Mouse (Mus musculus): ENCODE measurements around the gene Gatb. TPM values are rescaled to one million over a fixed set of nuclear protein-coding genes. Genes with fewer than 3 reads are reported as not detected.
"Not testable (repeated sequence)": the region's sequence is repeated elsewhere in the genome, so short reads cannot be mapped to it uniquely, and the experiment has no call there.

The Gatb gene
- total RNA-seq (2021): 10 to 100 TPM; 13.6 to 13.8 TPM
- long read RNA-seq, experiment 1, transcript Gatb-204 (13 exons, 3,469 nt): major isoform, 34 of 35 reads
- long read RNA-seq, experiment 1, partial matches to known transcripts: 0 of 35 reads
- long read RNA-seq, experiment 1, other reads (novel, unspliced or antisense): 1 of 35 reads
- long read RNA-seq, experiment 2, transcript Gatb-204 (13 exons, 3,469 nt): major isoform, 31 of 36 reads
- long read RNA-seq, experiment 2, partial matches to known transcripts: 0 of 36 reads
- long read RNA-seq, experiment 2, other reads (novel, unspliced or antisense): 5 of 36 reads

DNA sequence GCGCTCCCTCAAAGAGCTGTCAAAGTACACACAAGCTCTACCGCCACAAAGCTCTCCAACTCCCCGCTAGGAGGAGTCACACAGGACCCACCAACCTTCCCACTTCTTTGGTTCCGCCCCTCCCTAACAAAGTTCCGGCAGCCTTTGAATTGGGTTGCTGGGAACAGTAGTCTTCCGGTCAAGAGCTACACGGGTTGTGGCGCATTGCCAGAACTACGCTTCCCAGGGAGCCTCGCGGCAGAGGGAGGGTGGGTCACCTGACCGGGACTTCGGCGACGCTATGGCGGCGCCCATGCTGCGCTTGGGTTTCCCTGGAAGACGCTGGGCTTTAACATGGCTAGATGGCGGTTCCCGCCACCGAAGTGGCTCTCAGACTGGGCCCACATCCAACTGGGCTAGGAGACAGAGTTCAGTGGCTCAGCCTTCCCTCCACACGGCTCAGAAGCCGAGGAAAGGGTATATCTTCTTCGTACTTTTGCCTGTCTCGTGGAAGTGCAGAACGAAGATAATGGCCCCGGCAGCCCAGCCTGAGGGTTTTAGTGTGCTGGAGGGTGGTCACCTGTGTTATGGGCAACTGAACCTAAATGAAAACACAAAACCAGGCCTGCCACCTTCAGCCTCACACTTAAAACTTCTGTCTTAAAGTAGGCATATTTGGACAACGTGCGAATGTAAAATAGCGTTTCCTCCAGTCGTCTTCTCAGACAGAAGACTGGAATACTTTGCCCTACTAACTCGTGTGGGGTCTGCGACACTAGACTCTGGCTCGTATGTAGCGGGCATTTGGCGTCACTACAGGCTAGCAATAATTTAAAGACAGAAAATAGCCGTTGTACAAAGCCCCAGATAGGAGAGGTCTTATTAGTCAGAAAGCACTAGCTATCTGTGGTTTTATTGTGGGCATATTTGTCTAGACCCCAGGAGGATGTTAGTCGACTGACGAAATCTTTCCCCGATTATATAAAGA lies at the start of gene Gatb:
Gene Gatb, plus strand, starts transcription at position 256 of the 967 bp plus-strand sequence.
- peak; percentile 100 for DNase-seq

DNA sequence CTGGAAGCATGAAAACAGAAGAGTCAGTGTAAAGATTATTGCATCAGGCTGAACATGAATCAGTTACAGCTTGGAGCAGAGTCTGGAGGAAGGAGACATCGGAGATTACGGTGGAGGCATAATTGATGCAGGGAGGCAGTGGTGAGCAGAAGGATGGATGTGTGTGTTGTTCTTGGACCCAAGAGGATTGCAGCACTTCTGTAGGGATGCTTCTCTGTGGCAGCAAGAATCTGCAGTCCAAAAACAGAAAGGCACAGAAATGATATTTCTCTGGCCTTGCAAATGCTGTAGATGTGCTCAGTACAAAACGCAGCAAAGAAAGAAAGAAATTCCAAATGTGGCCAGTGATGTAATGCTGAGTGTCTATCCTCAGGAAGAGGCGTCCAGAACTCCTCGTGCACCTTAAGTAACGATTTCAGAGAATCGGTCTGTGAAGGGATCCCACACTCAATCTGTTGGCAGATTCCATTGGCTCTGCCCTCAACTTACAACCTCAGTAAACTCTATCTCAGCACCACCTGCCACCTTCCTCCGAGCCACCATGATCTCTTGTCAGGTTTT lies 43.2 kb upstream of the Gatb start:
- DNase-seq: no peak

DNA sequence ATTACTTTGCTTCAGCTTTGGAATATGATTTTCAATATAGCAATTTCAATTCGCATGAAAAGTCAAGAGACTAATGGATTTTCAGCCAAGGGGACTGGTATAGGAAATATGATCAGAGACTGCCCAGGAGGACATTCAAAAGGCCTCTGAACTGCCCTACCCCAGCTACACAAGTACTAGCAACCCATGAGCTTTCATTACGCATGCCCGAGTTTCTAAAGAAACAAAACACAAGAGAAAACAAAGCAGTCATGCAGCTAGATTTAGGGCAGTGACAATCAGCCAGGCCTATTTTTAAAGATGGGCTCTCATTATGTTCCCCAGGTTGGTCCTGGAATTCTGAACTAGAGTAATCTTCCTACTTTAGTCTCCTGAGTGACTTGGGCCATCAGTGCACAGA lies 41.5 kb upstream of the Gatb start:
- DNase-seq: no peak

DNA sequence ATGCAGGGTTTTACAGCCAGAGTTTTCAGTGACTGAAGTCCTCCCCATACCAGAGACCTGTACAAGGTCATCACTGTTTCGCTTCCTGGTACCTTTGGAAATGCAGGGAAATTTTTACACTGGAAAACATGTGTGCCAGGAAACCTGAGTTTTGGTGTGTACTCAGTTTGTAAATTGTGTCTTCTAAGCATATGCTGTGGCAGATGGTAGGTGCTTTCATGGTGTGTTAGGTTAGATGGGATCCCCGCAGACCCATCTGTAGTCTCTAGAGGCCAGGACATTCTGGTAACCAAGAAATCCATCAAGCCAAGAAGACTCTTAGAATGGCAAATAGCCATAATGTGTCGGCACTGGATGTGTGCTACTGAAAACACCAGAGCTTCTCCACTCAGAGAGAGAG lies 38.9 kb upstream of the Gatb start:
- DNase-seq: no peak

DNA sequence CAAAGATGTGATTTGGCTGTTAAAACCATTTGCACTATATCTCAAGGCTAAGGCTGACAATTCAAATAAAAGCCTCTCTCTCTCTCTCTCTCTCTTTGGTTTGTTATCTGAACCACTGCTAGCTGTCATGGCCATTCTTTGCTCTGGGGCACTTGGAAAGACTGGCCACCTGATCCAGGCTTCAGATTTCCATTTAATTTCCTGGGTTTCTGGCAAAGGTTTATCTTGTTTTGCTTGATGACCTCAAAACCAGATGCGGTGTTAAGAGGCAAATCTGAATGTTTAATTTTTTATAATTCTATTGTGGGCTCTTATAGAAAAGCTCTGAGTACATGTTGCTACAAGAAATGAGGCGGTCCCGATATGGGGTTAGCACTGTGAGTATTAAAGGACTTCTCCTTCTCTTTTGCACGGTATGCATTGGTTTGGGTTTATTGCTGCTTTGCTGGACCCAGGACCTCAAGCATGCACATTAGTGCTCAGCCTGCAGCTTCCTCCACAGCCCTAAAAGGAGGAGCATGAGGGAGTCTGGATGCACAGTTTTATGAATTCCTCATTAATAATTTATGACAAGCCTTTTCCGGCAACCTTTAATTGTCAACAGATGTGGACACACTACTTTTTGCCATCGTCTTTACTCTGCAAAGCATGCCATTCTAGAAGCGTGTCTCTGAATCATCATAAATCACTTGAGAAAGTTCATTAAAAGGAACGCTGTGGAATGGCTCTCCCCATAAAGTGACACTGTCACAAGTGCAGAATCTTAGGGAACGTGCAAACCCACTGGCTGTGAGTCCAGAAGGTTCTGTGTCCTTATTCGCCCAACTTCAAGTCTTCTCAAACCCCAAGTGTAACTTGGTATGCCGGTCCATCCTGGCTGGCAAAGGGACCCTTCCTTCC lies 38.0 kb upstream of the Gatb start:
- no peak for DNase-seq

DNA sequence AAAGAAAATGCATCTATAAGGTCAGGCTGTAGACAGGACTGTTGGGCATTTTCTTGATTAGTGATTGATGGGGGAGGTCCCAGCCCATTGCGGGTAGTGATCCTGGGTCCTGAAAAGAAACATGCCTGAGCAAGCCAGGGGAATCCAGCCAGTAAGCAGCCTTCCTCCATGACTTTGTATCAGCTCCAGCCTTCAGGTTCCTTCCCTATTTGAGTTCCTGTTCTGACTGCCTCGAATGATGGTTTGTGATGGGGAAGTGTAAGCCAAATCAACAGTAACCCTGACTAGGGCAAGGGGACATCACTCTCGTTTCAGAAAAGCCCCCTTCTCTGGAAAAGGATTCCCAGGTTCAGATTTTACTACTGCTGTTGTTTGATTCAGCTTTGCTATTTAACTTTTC lies 31.2 kb upstream of the Gatb start:
- DNase-seq: no peak

DNA sequence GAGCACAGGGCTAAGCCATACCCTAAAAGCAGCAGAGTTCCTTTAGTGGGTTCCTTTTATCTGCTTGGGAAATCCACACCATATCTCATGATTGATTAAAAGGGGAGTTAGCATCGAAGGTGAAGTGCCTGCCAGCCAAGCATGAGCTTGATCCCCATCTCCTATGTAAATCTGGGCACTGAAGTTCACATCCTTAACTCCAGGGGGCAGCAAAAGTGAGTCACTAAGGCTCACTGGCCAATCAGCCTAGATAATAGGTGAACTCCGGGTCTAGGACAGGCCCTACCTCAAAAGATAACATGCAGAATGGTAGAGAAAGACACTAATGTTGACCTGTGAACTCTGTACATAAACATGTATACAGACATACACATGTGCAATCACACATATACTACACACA lies 30.3 kb upstream of the Gatb start:
- no peak for DNase-seq

DNA sequence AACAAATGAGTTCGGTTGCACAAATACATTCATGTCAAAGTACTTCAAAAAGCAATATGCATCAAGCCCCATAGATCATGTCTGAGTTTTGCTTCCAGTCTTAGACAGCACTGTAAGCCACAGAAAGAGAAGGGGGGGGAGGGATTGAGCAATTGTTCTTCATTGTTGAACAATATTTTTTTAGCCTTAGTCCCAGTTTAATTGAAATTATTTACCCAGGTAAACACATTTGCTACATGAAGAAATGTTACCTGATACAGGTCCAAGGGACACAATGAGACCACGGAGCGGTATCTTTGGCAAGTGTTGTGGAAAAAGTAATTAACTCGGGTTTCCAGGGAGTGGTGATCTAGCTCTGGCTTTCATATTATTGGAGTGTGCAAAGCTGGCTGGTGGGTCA lies 23.6 kb upstream of the Gatb start:
- no peak for DNase-seq

DNA sequence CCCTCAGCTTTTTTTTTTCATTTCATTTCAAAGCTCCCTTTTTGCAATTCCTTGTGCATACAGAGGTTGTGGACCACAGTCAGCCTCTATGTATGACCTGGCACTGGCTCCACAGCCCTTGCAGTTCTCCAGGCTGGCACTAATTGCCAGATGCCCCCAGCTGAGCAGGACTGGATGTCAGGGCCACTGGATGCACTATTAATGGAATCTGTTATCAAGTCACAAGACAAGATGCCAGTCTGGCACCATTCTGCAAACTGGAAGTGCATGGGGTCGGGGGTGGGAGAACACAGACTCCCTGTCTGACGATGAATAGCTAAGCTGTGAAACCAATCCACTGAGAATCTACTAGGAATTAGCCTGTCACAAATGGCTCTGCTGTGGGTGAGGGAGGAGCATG lies 22.6 kb upstream of the Gatb start:
- no peak for DNase-seq

DNA sequence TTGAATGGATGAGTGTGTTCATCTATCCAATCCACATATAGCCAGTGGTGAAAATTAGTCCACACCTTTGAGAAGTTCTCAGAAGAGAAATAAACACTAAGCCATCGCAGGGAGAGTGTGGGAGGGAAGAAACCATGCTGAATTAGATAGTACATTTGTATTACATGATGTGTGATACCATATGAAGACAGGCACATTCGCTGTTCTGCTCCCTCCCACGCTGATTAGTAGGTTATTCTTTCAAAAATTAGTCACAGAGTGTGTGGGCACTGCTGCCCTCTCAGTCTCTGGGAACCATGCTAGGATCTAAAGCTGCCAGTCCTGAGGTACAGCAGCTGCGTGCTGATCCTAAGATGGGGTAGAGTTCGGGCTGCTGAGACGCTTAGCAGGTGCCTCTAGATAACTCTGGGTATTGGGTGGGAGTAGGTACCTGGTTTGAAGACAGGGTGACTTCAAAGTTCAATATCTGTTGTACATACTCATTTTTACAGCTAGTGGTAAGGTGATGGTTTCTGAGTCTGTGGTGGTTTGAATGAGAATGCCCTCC lies 20.1 kb upstream of the Gatb start:
- DNase-seq: no peak

DNA sequence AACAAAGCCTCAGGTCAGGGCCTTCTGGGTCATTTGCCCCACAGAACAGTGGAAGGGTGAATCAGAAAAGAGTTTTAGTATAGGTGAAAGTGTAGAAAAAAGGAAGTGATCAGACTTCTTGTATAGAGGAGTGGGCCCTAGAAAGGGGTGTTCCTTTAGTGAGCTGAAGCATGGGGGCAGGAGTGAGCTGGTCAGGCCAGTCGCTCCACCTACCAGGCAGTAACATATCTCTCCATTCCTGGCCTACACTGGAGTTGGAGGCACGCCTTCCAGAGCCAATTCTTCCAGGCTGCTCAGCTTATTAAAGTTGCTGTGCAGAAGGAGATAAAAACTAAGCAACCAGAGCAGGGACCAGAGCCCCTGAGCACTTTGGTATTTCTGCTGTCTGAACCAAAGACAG lies 9.3 kb upstream of the Gatb start:
- DNase-seq: no peak

DNA sequence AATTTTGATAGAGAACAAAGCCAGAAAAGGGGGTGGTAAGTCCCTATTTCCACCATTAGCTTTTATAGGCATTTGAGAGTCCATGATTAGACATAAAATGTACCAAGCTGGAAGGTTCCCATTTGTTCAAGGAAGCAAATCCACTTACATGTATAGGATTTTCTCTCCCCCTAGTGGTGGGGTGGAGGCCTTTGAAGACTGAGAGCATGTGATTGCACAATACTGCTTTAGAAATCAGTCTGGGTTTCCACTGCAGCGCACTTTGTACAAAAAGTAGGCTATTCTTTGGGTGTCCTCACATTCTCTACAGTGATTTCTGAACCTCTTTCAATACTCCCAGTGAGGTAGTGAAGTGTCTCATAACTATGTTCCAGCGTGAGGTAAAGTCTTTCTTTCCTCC lies 2.6 kb upstream of the Gatb start:
- DNase-seq: peak; percentile 16

DNA sequence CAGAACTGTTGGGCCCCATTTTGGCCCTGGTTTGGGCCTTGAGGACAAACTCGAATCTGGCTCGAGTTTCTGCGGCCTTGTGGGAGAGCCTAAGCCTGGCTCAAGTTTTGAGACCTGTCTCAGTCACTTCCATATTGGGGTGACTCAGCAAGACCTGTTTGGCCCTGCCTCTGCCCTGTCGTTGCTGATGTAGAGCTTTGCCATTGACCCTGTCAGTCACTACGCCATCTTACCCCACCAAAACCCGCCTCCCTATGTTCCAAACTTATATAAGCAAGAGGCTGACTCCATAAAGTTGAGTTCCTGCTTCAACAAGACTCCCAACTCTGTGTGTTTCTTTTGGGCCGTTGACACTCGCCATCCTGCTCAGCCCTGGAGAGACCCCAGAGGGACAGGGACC lies 1.4 kb upstream of the Gatb start:
- DNase-seq: not testable (repeated sequence)

DNA sequence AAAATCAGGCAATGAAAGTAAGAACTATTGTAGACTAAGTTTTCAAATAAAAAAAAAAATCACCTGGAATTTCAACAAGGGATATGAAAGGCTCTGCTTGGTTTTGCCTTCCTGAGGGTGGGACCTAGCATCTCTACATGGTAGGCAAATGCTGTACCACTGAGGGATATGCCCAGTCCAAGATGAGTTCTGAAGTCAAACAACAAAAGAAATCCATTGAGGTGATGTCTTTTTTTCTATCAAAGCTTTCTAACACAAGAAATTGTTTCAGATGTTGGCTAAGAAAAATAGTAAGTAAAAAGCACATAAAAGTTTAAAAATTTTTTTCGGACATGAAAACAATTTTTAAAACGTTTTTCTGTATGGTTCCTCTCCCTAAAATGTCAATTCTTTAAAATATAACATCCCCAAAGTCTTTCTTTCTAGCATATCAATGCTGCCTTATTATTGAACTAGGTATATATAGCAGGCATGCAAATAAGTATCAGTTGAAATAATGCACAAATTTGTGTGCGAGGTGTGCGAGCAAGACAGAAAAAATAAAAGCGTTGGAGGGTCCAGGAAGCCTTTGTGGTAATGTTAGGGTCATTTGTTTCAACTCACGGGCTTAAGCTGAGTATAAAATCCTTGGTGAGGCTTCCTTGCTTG lies 579 bp upstream of the Gatb start:
- no peak for DNase-seq

DNA sequence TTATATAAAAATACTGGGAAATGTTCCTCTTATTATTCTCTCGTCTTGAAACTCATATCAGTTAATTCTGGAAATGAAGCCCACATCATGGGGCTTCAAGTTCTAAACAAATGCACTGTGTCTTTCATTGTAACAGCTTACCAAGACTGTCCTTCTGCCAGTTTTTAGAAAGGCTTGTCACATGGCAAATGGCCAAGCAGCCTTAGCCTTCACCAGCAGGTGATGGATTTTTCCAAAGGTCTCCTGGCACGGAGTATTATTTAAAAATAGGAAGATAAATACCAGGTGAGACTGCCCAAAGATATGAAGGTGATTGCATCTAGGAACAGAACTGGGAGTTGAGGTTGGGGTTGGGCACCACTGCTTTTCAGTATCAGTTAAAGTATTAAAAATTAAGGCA lies 8.8 kb downstream of the Gatb start:
- no peak for DNase-seq

DNA sequence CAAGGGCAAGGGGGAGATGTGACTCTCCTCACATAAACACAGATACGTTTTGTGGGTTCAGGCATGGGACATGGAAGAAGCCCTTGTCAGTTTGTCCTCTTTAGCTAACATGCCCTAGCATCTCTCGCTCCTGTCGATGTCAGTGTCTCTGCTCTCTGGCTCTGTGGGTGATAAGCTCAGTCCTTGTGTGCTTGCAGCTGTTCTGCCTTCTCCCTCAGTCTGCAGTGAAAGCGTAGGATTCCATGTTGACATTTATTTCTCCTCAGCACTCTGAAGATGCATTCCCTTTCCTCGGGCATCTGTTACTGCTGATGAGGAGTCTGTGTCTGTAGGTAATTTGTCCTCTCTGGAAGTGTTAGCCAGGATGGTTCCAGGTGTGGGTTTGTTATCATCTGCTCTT lies 9.3 kb downstream of the Gatb start:
- DNase-seq: no peak

DNA sequence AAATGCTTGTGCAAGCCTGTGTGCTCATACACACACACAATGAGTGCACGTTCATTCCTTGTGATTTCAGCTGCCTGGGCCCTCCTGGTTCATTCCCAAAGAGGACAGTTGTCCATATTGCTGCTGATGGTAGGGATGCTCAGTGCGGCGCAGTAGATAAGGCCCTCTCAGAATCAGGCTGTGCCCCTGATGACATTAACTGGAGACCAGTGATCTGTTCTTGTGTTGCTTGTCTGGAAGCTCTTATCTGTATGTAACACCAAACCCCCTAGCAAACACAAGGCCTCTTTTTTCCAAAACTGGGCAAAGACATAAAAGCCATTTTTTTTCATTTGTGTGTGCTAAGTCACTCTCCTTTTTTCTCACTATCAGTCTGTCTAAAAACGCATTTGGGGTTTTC lies 11.0 kb downstream of the Gatb start:
- DNase-seq: no peak

DNA sequence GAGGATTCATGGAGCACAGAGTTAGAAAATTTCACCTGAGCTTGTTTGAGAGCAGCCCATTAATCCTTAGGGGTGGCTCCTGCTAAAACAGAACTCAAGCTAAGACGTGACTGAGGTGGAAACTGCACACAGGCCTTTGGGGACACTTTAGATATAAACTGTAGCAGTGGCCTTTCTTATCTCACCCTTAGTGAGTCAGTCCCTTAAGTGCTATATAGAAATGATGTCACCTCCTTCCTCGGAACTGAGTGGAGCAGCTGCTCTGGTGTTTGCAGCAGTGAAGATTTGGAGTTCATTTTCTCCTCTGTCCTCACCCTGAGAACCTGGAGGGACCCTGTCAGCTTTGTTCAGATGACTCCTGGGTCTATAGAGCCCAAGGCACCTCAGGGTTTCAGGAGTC lies 14.8 kb downstream of the Gatb start:
- no peak for DNase-seq

DNA sequence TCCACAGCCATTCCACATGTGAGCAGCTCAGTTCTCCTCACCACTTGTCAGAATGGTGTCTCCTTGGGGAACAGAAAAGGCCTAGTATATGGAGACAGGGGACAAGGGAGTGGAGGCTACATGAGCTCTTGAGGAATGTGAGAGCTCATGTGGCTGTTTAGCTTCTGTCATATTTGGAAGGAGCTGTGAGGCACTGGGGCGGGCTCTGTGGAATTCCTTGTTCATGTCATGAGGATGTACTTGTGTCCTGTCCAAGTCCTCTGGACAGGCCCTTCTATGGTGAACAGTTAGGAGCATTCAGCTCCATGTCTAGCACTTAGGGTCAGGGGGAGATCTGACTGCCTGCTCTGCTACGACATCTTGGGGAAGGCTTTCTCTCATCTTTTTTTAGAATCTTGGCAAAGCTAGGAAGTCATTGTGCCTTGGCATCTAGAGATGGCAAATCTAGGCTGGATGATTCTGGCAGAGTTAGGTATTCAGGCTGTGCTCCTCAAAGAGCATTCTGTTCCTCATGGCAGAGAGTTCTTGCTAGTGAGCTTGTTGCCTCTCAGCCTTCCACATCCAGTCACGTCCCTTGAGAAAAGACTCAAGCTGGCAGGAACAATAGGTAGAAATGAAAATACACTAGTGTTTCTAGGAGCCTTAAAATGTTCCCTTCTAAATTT lies 16.3 kb downstream of the Gatb start:
- DNase-seq: no peak

DNA sequence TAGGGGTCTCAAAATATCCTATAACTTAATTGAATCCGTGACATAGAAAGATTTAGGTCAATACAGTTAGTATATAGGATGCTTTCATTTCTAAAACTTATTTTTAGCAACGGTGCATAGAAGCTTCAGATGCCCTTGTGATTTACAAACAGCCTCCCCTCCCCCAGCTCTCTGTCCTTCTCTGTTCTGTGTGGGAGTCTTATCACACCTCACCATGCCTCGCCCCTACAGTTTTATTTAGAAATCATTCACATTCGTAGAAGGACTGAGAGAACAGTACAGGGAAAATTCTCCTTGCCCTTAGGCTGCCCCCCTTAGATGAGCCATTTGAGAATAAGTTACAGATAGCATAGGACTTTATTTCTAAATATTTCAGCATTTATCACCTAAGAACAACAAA lies 18.1 kb downstream of the Gatb start:
- DNase-seq: no peak

Measured in gastrocnemius, postnatal 10 days (tissue).